Mouse (Mus musculus): ENCODE results near the gene Gan. TPM values are rescaled to one million over a fixed set of nuclear protein-coding genes. Genes with fewer than 3 reads are reported as not detected.

Gan gene
- polyA plus RNA-seq, 1 experiment from 2014 or later = 1.6 TPM

GRCm38 (mm10) chr8:117156149-117156548, 1.8 kb upstream of the Gan start:
- H3K9me3 ChIP-seq (ENCODE audit: low read length) = no peaks in the 10 kb centered on the region

GRCm38 (mm10) chr8:117156866-117157768, 818 bp upstream of the Gan start:
- peak overlapping the region; percentile 82 for H3K9ac ChIP-seq (replicated peaks; ENCODE audit: low read length)
- H3K4me1 ChIP-seq (ENCODE audit: insufficient read depth, low read length) = peaks cover 22% of the 10 kb centered on the region
- no peaks in the 10 kb centered on the region for H3K27me3 ChIP-seq (ENCODE audit: insufficient read depth, low read length)
- peak overlapping the region; percentile 88 for H3K4me2 ChIP-seq (replicated peaks; ENCODE audit: low read depth, low read length)
- 10% methylated on average over 33 of the region's 33 CpGs for WGBS
- H3K27ac ChIP-seq (ENCODE audit: low read length) = peak overlapping the region; percentile 89
- H3K9me3 ChIP-seq (ENCODE audit: low read length) = no peaks in the 10 kb centered on the region
- ATAC-seq (ENCODE audit: low FRiP score, low TSS enrichment) = peak; percentile 14; the same call in 1 of the 2 replicates
- no peaks in the 10 kb centered on the region for H3K36me3 ChIP-seq (ENCODE audit: insufficient read depth, low read length)
- H3K4me3 ChIP-seq (ENCODE audit: low read length) = peak overlapping the region; percentile 97

More at GRCm38 (mm10) chr8:117156149-117156548, 1.8 kb upstream of the Gan start:
- 89% methylated on average over 4 of the region's 4 CpGs for WGBS
- H3K4me1 ChIP-seq (ENCODE audit: insufficient read depth, low read length) = peaks cover 22% of the 10 kb centered on the region
- H3K27ac ChIP-seq (ENCODE audit: low read length) = no peak overlapping the region
- 0 out of 2 replicates have a peak overlapping the region, but pooled peaks have one; percentile 88 for H3K4me2 ChIP-seq (replicated peaks; ENCODE audit: low read depth, low read length)
- ATAC-seq (ENCODE audit: low FRiP score, low TSS enrichment) = no peak
- H3K4me3 ChIP-seq (ENCODE audit: low read length) = no peak overlapping the region
- H3K36me3 ChIP-seq (ENCODE audit: insufficient read depth, low read length) = no peaks in the 10 kb centered on the region
- no peak overlapping the region for H3K9ac ChIP-seq (replicated peaks; ENCODE audit: low read length)
- H3K27me3 ChIP-seq (ENCODE audit: insufficient read depth, low read length) = no peaks in the 10 kb centered on the region

GRCm38 (mm10) chr8:117157769-117158091, 205 bp upstream of the Gan start:
- Histone ChIP-seq H3K9ac (replicated peaks; ENCODE audit: low read length) (peak overlapping the region; percentile 96), H3K4me2 (replicated peaks; ENCODE audit: low read depth, low read length) (peak overlapping the region; percentile 89)
- 1% methylated on average over 45 of the region's 45 CpGs for WGBS

GRCm38 (mm10) chr8:117159031-117159430, 1.1 kb downstream of the Gan start:
- H3K27ac ChIP-seq (ENCODE audit: low read length) = no peak overlapping the region
- no peaks in the 10 kb centered on the region for H3K27me3 ChIP-seq (ENCODE audit: insufficient read depth, low read length)
- ATAC-seq (ENCODE audit: low FRiP score, low TSS enrichment) = no peak
- H3K4me3 ChIP-seq (ENCODE audit: low read length) = peak overlapping the region; percentile 97
- H3K4me1 ChIP-seq (ENCODE audit: insufficient read depth, low read length) = peaks cover 27% of the 10 kb centered on the region
- peak overlapping the region; percentile 89 for H3K4me2 ChIP-seq (replicated peaks; ENCODE audit: low read depth, low read length)
- WGBS = 50% methylated on average over 5 of the region's 5 CpGs
- H3K9ac ChIP-seq (replicated peaks; ENCODE audit: low read length) = peak overlapping the region; percentile 96; the same call in 1 of the 2 replicates
- H3K9me3 ChIP-seq (ENCODE audit: low read length) = no peaks in the 10 kb centered on the region
- H3K36me3 ChIP-seq (ENCODE audit: insufficient read depth, low read length) = no peaks in the 10 kb centered on the region

More at GRCm38 (mm10) chr8:117157769-117158091, 205 bp upstream of the Gan start:
- Histone ChIP-seq H3K4me1 (ENCODE audit: insufficient read depth, low read length) (peaks cover 22% of the 10 kb centered on the region), H3K27me3 (ENCODE audit: insufficient read depth, low read length) (no peaks in the 10 kb centered on the region), H3K9me3 (ENCODE audit: low read length) (no peaks in the 10 kb centered on the region), H3K36me3 (ENCODE audit: insufficient read depth, low read length) (no peaks in the 10 kb centered on the region), H3K4me3 (ENCODE audit: low read length) (peak overlapping the region; percentile 97), H3K27ac (ENCODE audit: low read length) (peak overlapping the region; percentile 89)
- ATAC-seq (ENCODE audit: low FRiP score, low TSS enrichment) = peak; percentile 96

GRCm38 (mm10) chr8:117164912-117165311, 7.0 kb downstream of the Gan start:
- no peak overlapping the region for H3K4me3 ChIP-seq (ENCODE audit: low read length)
- H3K4me2 ChIP-seq (replicated peaks; ENCODE audit: low read depth, low read length) = no peak overlapping the region
- peaks cover 14% of the 10 kb centered on the region; the same call in 1 of the 2 replicates for H3K4me1 ChIP-seq (ENCODE audit: insufficient read depth, low read length)
- no peak overlapping the region for H3K27ac ChIP-seq (ENCODE audit: low read length)
- no peak for ATAC-seq (ENCODE audit: low FRiP score, low TSS enrichment)
- no peak overlapping the region for H3K9ac ChIP-seq (replicated peaks; ENCODE audit: low read length)
- H3K27me3 ChIP-seq (ENCODE audit: insufficient read depth, low read length) = no peaks in the 10 kb centered on the region
- H3K36me3 ChIP-seq (ENCODE audit: insufficient read depth, low read length) = no peaks in the 10 kb centered on the region
- no peaks in the 10 kb centered on the region for H3K9me3 ChIP-seq (ENCODE audit: low read length)
- 89% methylated on average over 4 of the region's 4 CpGs for WGBS

- Histone ChIP-seq H3K36me3 (ENCODE audit: insufficient read depth, low read length) (no peaks in the 10 kb centered on the region), H3K9me3 (ENCODE audit: low read length) (no peaks in the 10 kb centered on the region), H3K9ac (replicated peaks; ENCODE audit: low read length) (no peak overlapping the region), H3K4me3 (ENCODE audit: low read length) (no peak overlapping the region), H3K27me3 (ENCODE audit: insufficient read depth, low read length) (no peaks in the 10 kb centered on the region), H3K4me1 (ENCODE audit: insufficient read depth, low read length) (peaks cover 11% of the 10 kb centered on the region; the same call in 1 of the 2 replicates), H3K4me2 (replicated peaks; ENCODE audit: low read depth, low read length) (no peak overlapping the region), H3K27ac (ENCODE audit: low read length) (no peak overlapping the region)
- no peak for ATAC-seq (ENCODE audit: low FRiP score, low TSS enrichment)
- 87% methylated on average over 4 of the region's 4 CpGs for WGBS
Measured at GRCm38 (mm10) chr8:117165542-117165941, 7.6 kb downstream of the Gan start.

- H3K9ac ChIP-seq (replicated peaks; ENCODE audit: low read length) = no peak overlapping the region
- no peak overlapping the region for H3K4me2 ChIP-seq (replicated peaks; ENCODE audit: low read depth, low read length)
- H3K27ac ChIP-seq (ENCODE audit: low read length) = no peak overlapping the region
- no peak for ATAC-seq (ENCODE audit: low FRiP score, low TSS enrichment)
- no peaks in the 10 kb centered on the region for H3K36me3 ChIP-seq (ENCODE audit: insufficient read depth, low read length)
- H3K27me3 ChIP-seq (ENCODE audit: insufficient read depth, low read length) = no peaks in the 10 kb centered on the region
- H3K4me1 ChIP-seq (ENCODE audit: insufficient read depth, low read length) = peaks cover 11% of the 10 kb centered on the region; the same call in 1 of the 2 replicates
- 65% methylated on average over 2 of the region's 2 CpGs for WGBS
- no peak overlapping the region for H3K4me3 ChIP-seq (ENCODE audit: low read length)
- H3K9me3 ChIP-seq (ENCODE audit: low read length) = no peaks in the 10 kb centered on the region
Measured at GRCm38 (mm10) chr8:117166515-117166914, 8.6 kb downstream of the Gan start.

GRCm38 (mm10) chr8:117167243-117167883, 9.4 kb downstream of the Gan start:
- no peak overlapping the region for H3K4me3 ChIP-seq (ENCODE audit: low read length)
- H3K4me2 ChIP-seq (replicated peaks; ENCODE audit: low read depth, low read length) = no peak overlapping the region
- ATAC-seq (ENCODE audit: low FRiP score, low TSS enrichment) = peak; percentile 30; the same call in 1 of the 2 replicates
- H3K4me1 ChIP-seq (ENCODE audit: insufficient read depth, low read length) = peaks cover 11% of the 10 kb centered on the region; the same call in 1 of the 2 replicates
- H3K27ac ChIP-seq (ENCODE audit: low read length) = no peak overlapping the region
- H3K27me3 ChIP-seq (ENCODE audit: insufficient read depth, low read length) = no peaks in the 10 kb centered on the region
- no peaks in the 10 kb centered on the region for H3K9me3 ChIP-seq (ENCODE audit: low read length)
- H3K9ac ChIP-seq (replicated peaks; ENCODE audit: low read length) = no peak overlapping the region
- 74% methylated on average over 8 of the region's 8 CpGs for WGBS
- H3K36me3 ChIP-seq (ENCODE audit: insufficient read depth, low read length) = no peaks in the 10 kb centered on the region

GRCm38 (mm10) chr8:117168378-117168777, 10.4 kb downstream of the Gan start:
- Histone ChIP-seq H3K4me3 (ENCODE audit: low read length) (no peak overlapping the region), H3K4me2 (replicated peaks; ENCODE audit: low read depth, low read length) (no peak overlapping the region), H3K9ac (replicated peaks; ENCODE audit: low read length) (no peak overlapping the region), H3K27me3 (ENCODE audit: insufficient read depth, low read length) (no peaks in the 10 kb centered on the region), H3K27ac (ENCODE audit: low read length) (no peak overlapping the region), H3K4me1 (ENCODE audit: insufficient read depth, low read length) (peaks cover 16% of the 10 kb centered on the region; the same call in 1 of the 2 replicates), H3K36me3 (ENCODE audit: insufficient read depth, low read length) (no peaks in the 10 kb centered on the region), H3K9me3 (ENCODE audit: low read length) (no peaks in the 10 kb centered on the region)
- ATAC-seq (ENCODE audit: low FRiP score, low TSS enrichment) = no peak
- WGBS = 70% methylated on average over 9 of the region's 9 CpGs
